Comparison of ENCODE assay signal across 8 mouse cellular contexts in genomic region chr4:48051674-48052121, GRCm38 (mm10). TPM values are rescaled to one million over a fixed set of nuclear protein-coding genes. Genes with fewer than 3 reads are reported as not detected.
DNase-seq lines count a peak whose midpoint lies in the region; ATAC-seq and TF ChIP-seq lines count a peak whose summit lies in the region.

No protein-coding gene starts in this region.

- no peak for ATAC-seq in embryonic facial prominence, embryonic 13.5 days (ENCODE audit: insufficient number of reproducible peaks, insufficient read depth, low FRiP score, low TSS enrichment, low read depth)
- ATAC-seq in hindbrain, embryonic 15.5 days (ENCODE audit: low FRiP score, low read depth), result no peak
- ATAC-seq in midbrain, embryonic 13.5 days, result peak; percentile 22

- intact Hi-C loops in left cerebral cortex, adult 2 months (cut with DNase I), result no loop called here

- H3K9me3 ChIP-seq in embryonic facial prominence, embryonic 13.5 days, result no peaks in the 10 kb centered on the region
- H3K9me3 ChIP-seq in hindbrain, embryonic 15.5 days, result no peaks in the 10 kb centered on the region
- no peaks in the 10 kb centered on the region for H3K9me3 ChIP-seq in midbrain, embryonic 13.5 days

- WGBS in embryonic facial prominence, embryonic 13.5 days, result 2% methylated on average over 37 of the region's 37 CpGs
- 3% methylated on average over 37 of the region's 37 CpGs for whole genome bisulfite sequencing in hindbrain, embryonic 15.5 days
- 3% methylated on average over 37 of the region's 37 CpGs for WGBS in midbrain, embryonic 13.5 days

- peaks cover 84% of the 10 kb centered on the region for H3K27me3 ChIP-seq in embryonic facial prominence, embryonic 13.5 days
- H3K27me3 ChIP-seq in hindbrain, embryonic 15.5 days, result peaks cover 56% of the 10 kb centered on the region
- peaks cover 79% of the 10 kb centered on the region for H3K27me3 ChIP-seq in midbrain, embryonic 13.5 days

- peaks cover 31% of the 10 kb centered on the region for H3K4me1 ChIP-seq in embryonic facial prominence, embryonic 13.5 days
- H3K4me1 ChIP-seq in hindbrain, embryonic 15.5 days (replicated peaks), result peaks cover 34% of the 10 kb centered on the region
- H3K4me1 ChIP-seq in midbrain, embryonic 13.5 days (replicated peaks), result peaks cover 38% of the 10 kb centered on the region

- H3K4me2 ChIP-seq in embryonic facial prominence, embryonic 13.5 days, result peak overlapping the region; percentile 67
- H3K4me2 ChIP-seq in hindbrain, embryonic 15.5 days, result peak overlapping the region; percentile 53
- H3K4me2 ChIP-seq in midbrain, embryonic 13.5 days (replicated peaks), result peak overlapping the region; percentile 64

- no peaks in the 10 kb centered on the region; the same call in 1 of the 2 replicates for H3K36me3 ChIP-seq in embryonic facial prominence, embryonic 13.5 days
- H3K36me3 ChIP-seq in hindbrain, embryonic 15.5 days, result no peaks in the 10 kb centered on the region
- no peaks in the 10 kb centered on the region for H3K36me3 ChIP-seq in midbrain, embryonic 13.5 days

- peak overlapping the region; percentile 30 for H3K27ac ChIP-seq in left cerebral cortex, adult 2 months
- H3K27ac ChIP-seq in embryonic facial prominence, embryonic 13.5 days, result no peak overlapping the region
- no peak overlapping the region for H3K27ac ChIP-seq in hindbrain, embryonic 15.5 days (replicated peaks)
- no peak overlapping the region for H3K27ac ChIP-seq in midbrain, embryonic 13.5 days

- no peak for DNase-seq in left cerebral cortex, adult 2 months (ENCODE audit: extremely low spot score in 1 of 2, low spot score in 2 of 2)
- no peak for DNase-seq in left cerebral cortex, adult 11 months (ENCODE audit: low spot score)
- DNase-seq in spleen, adult 12 weeks (ENCODE audit: low spot score), result no peak
- no peak for DNase-seq in layer of hippocampus, adult 9-10 months (ENCODE audit: low spot score)
- DNase-seq in thymus, postnatal 0 days (ENCODE audit: low spot score), result no peak

- peak overlapping the region; percentile 17; the same call in 1 of the 2 replicates for H3K4me3 ChIP-seq in left cerebral cortex, adult 2 months
- H3K4me3 ChIP-seq in embryonic facial prominence, embryonic 13.5 days, result peak overlapping the region; percentile 40
- peak overlapping the region; percentile 29 for H3K4me3 ChIP-seq in hindbrain, embryonic 15.5 days
- H3K4me3 ChIP-seq in midbrain, embryonic 13.5 days (replicated peaks), result peak overlapping the region; percentile 42

- no peak for TF ChIP-seq CTCF in left cerebral cortex, adult 2 months (IDR thresholded peaks at IDR 0.05)

- H3K9ac ChIP-seq in embryonic facial prominence, embryonic 13.5 days, result peak overlapping the region; percentile 58
- H3K9ac ChIP-seq in hindbrain, embryonic 15.5 days, result no peak overlapping the region
- peak overlapping the region; percentile 55 for H3K9ac ChIP-seq in midbrain, embryonic 13.5 days (replicated peaks)

RNA-seq across cellular contexts. Expression of gene Nr4a3, which starts 6.7 kb away (rescaled TPM):
- 10 to 100 TPM; 23.9 to 53.9 TPM for total RNA-seq in left cerebral cortex, adult 2 months (2021)
- 1.0 TPM in 2 replicates for polyA plus RNA-seq in embryonic facial prominence, embryonic 13.5 days (2015; fragmentation: Nextera tagmentation; extraction: Ambion mirVana)
- 2.2 and 2.3 TPM in 2 replicates for polyA plus RNA-seq in hindbrain, embryonic 15.5 days (2015; fragmentation: Nextera tagmentation; extraction: Ambion mirVana)
- 1.4 TPM in 2 replicates for polyA plus RNA-seq in midbrain, embryonic 13.5 days (2015; fragmentation: Nextera tagmentation; extraction: Ambion mirVana)
- 1.7 and 2.4 TPM in 2 replicates for polyA plus RNA-seq in thymus, postnatal 0 days (2015; fragmentation: Nextera tagmentation; extraction: Ambion mirVana)
